10 mouse cellular contexts compared by ENCODE assay signal in the genomic region with DNA sequence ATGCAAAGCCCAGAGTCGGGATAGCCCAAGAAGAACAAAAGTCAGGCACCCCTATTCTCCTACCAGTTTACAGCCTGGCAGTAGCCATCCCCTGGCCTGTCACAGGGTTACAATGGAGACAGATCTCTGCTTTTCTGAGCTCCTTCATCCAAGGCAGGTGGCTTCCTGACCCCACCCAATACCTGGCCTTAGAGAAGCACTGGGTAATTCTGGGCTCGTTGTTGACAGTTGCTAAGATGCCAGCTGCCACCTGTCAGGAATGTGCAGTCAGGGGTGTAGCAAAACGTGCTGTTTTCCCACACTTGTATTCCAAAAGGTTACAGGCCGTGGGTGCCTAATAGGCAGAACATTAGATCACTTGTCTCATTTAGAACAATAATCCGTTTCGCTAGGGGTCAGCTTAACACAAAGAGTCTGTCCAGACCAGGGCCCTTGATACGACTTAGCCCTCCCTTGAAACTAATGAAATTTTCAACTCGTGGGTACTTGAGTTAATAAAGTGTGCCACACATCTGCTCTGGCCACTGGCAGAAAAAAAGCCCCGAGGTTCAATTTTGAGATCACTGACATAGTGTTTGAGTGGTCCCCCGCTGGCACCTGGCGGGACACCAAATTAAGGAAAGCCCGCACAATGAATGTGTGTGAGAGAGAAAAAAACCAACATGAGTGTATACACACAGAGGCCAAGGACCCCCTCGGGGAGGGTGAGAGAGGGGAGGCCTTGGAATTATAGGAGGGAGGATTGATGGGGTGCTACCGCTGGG. TPM values are rescaled to one million over a fixed set of nuclear protein-coding genes. Genes with fewer than 3 reads are reported as not detected.
DNase-seq lines count a peak whose midpoint lies in the region; ATAC-seq and TF ChIP-seq lines count a peak whose summit lies in the region.
"Had no signal": no experiment of that assay in that cellular context is flagged by ENCODE, and none has a peak within 500 bp of the region (broad histone marks: within the 10 kb centered on the region; RNA-seq: fewer than 3 reads in every experiment).

No protein-coding gene starts in this region.

- ATAC-seq in hindbrain, embryonic 14.5 days (ENCODE audit: low FRiP score), result peak; percentile 72
- ATAC-seq in midbrain, embryonic 16.5 days, result peak; percentile 66

- no peak for TF ChIP-seq POLR2A in brain, embryonic 14.5 days (IDR thresholded peaks at IDR 0.05; ENCODE audit: borderline replicate concordance, extremely low read depth, insufficient read depth, insufficient read length, poor library complexity, severe bottlenecking)

- DNase-seq in brain, embryonic 14.5 days (ENCODE audit: low read depth), result peak; percentile 65
- DNase-seq in embryo, embryonic 11.5 days (ENCODE audit: low read depth, low spot score), result peak; percentile 7
- peak; percentile 29 for DNase-seq in hindbrain, embryonic 14.5 days (ENCODE audit: low spot score)
- no peak for DNase-seq in testis, postnatal 14 days (ENCODE audit: low spot score)
- no peak for DNase-seq in thymus, postnatal 4 days
- DNase-seq in layer of hippocampus, adult 18-20 months (ENCODE audit: low spot score in 2 of 2), result no peak
- DNase-seq: kidney, adult 11 months; lung, embryonic 14.5 days had no signal

- no peaks in the 10 kb centered on the region for H3K4me1 ChIP-seq in hindbrain, embryonic 14.5 days (replicated peaks; ENCODE audit: control insufficient read depth, insufficient read depth, low read length)
- no peaks in the 10 kb centered on the region for H3K4me1 ChIP-seq in midbrain, embryonic 16.5 days (ENCODE audit: control insufficient read depth, insufficient read depth, low read length)

- WGBS in hindbrain, embryonic 14.5 days, result 11% methylated on average over 14 of the region's 14 CpGs
- WGBS in midbrain, embryonic 16.5 days, result 12% methylated on average over 14 of the region's 14 CpGs

- no peak for TF ChIP-seq CTCF in brain, embryonic 14.5 days (IDR thresholded peaks at IDR 0.05; ENCODE audit: borderline replicate concordance, extremely low read depth, insufficient read depth, insufficient read length)

- no peaks in the 10 kb centered on the region for H3K9me3 ChIP-seq in hindbrain, embryonic 14.5 days (ENCODE audit: control insufficient read depth, low read length)
- no peaks in the 10 kb centered on the region for H3K9me3 ChIP-seq in midbrain, embryonic 16.5 days (replicated peaks; ENCODE audit: control insufficient read depth, low read length, poor library complexity, severe bottlenecking)

- H3K27ac ChIP-seq in hindbrain, embryonic 14.5 days, result no peak overlapping the region
- H3K27ac ChIP-seq in midbrain, embryonic 16.5 days (ENCODE audit: low read length), result no peak overlapping the region

- no peak overlapping the region for H3K9ac ChIP-seq in hindbrain, embryonic 14.5 days
- H3K9ac ChIP-seq in midbrain, embryonic 16.5 days (ENCODE audit: low read depth, low read length), result no peak overlapping the region
- H3K9ac ChIP-seq: lung, embryonic 14.5 days had no signal

- no peak overlapping the region for H3K4me2 ChIP-seq in hindbrain, embryonic 14.5 days (replicated peaks)
- no peak overlapping the region for H3K4me2 ChIP-seq in midbrain, embryonic 16.5 days (ENCODE audit: low read length)
- H3K4me2 ChIP-seq: lung, embryonic 14.5 days had no signal

- H3K27me3 ChIP-seq in hindbrain, embryonic 14.5 days (ENCODE audit: control insufficient read depth, insufficient read depth, low read length), result peaks cover 37% of the 10 kb centered on the region
- peaks cover 16% of the 10 kb centered on the region; the same call in 1 of the 2 replicates for H3K27me3 ChIP-seq in midbrain, embryonic 16.5 days (ENCODE audit: control insufficient read depth, insufficient read depth, low read depth, low read length)

- no peaks in the 10 kb centered on the region for H3K36me3 ChIP-seq in hindbrain, embryonic 14.5 days (replicated peaks; ENCODE audit: control insufficient read depth, insufficient read depth)
- H3K36me3 ChIP-seq in midbrain, embryonic 16.5 days (ENCODE audit: control insufficient read depth, insufficient read depth, low read length), result no peaks in the 10 kb centered on the region

- H3K4me3 ChIP-seq in hindbrain, embryonic 14.5 days (replicated peaks; ENCODE audit: low read length), result no peak overlapping the region
- H3K4me3 ChIP-seq in midbrain, embryonic 16.5 days (ENCODE audit: low read depth, low read length), result no peak overlapping the region

RNA-seq across cellular contexts. Expression of gene Apob, which starts 54.3 kb away (rescaled TPM):
- polyA plus RNA-seq in brain, embryonic 14.5 days (2012; rRNA removed), result 0.31 and 0.35 TPM in 2 replicates
- polyA plus RNA-seq in hindbrain, embryonic 14.5 days (2014; fragmentation: Nextera tagmentation; extraction: Ambion mirVana), result 0.08 and 0.19 TPM in 2 replicates
- polyA plus RNA-seq in midbrain, embryonic 16.5 days (2015; fragmentation: Nextera tagmentation; extraction: Ambion mirVana), result not detected in 2 replicates
- total RNA-seq in layer of hippocampus, adult 18-20 months (2021), result not detected
- total RNA-seq: left cerebral cortex, adult 18-20 months had no signal

Comparison
In these comparisons a context has a peak if more than half of its experiments do, and no peak if none do; other contexts are left out.
1. DNase-seq: peak in brain, embryonic 14.5 days (single experiment), embryo, embryonic 11.5 days (single experiment) and hindbrain, embryonic 14.5 days (single experiment); none in testis, postnatal 14 days (single experiment), thymus, postnatal 4 days (single experiment) and layer of hippocampus, adult 18-20 months (0 of 2).